Mouse (Mus musculus) spleen, adult 2 months (tissue): ENCODE measurements around the gene Thap11.

Experiments
- CTCF ChIP-seq: fragments of 200-500 bp; IDR thresholded peaks from 2 replicates; pipeline ENCODE4 v1.5.1; 2011; ENCODE audit warnings: mild to moderate bottlenecking, inconsistent platforms; ENCODE audit not compliant: insufficient read depth, insufficient read length, insufficient replicate concordance; ENCODE audit errors: extremely low read depth
- POLR2A ChIP-seq: fragments of 200-500 bp; IDR thresholded peaks from 2 replicates; pipeline ENCODE4 v1.6.1; 2011; ENCODE audit warnings: low read depth, low read length, inconsistent platforms

DNA sequence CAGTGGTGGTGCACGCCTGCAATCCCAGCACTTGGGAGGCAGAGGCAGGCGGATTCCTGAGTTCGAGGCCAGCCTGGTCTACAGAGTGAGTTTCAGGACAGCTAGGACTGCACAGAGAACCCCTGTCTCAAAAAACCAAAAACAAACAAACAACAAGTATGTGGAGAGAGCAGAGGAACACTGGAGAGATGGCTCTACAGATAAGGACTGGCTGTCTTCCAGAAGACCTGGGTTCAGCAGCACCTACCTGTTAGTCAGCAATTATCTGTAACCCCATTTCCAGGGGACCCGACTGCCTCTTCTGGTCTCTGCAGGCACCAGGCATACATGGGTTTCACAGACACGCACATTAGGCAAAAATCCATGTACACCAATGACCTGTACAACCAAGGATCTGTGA lies 15.7 kb upstream of the Thap11 start:
- TF ChIP-seq CTCF (no peak), POLR2A (no peak)
